Mouse (Mus musculus) intestine, embryonic 16.5 days (tissue): ENCODE results near the gene Stk11. TPM values are rescaled to one million over a fixed set of nuclear protein-coding genes. Genes with fewer than 3 reads are reported as not detected.

Source experiments
- ATAC-seq: fragments of 200-750 bp; cut with Nextera tagmentation; 2 replicates; pipeline ENCODE4 v1.8.0; 2017; ENCODE audit warnings: moderate TSS enrichment, moderate library complexity
- H3K27ac ChIP-seq: fragments of 300-500 bp; sonication (generic); 2 replicates; pipeline ENCODE4 v1.5.1; 2014; ENCODE audit warnings: mild to moderate bottlenecking, low read length
- H3K27me3 ChIP-seq: fragments of 300-500 bp; sonication (generic); replicated peaks from 2 replicates; pipeline ENCODE4 v1.6.1; 2014; ENCODE audit warnings: low read length, control low read depth, mixed read lengths; ENCODE audit not compliant: control insufficient read depth, insufficient read depth
- H3K36me3 ChIP-seq: fragments of 300-500 bp; sonication (generic); 2 replicates; pipeline ENCODE4 v1.6.1; 2014; ENCODE audit warnings: low read length, control low read depth; ENCODE audit not compliant: control insufficient read depth, insufficient read depth
- H3K4me1 ChIP-seq: fragments of 300-500 bp; sonication (generic); 2 replicates; pipeline ENCODE4 v1.6.1; 2014; ENCODE audit warnings: low read length, control low read depth, mixed read lengths; ENCODE audit not compliant: control insufficient read depth, insufficient read depth
- H3K4me2 ChIP-seq: fragments of 300-500 bp; sonication (generic); 2 replicates; pipeline ENCODE4 v1.6.1; 2014; ENCODE audit warnings: low read depth, low read length, control low read depth
- H3K4me3 ChIP-seq: fragments of 300-500 bp; sonication (generic); 2 replicates; pipeline ENCODE4 v1.5.1; 2014; ENCODE audit warnings: mild to moderate bottlenecking, low read length
- H3K9ac ChIP-seq: fragments of 300-500 bp; sonication (generic); 2 replicates; pipeline ENCODE4 v1.6.1; 2014; ENCODE audit warnings: low read depth, low read length
- H3K9me3 ChIP-seq: fragments of 300-500 bp; sonication (generic); 2 replicates; pipeline ENCODE4 v1.6.1; 2016; ENCODE audit warnings: low read length, control low read depth; ENCODE audit not compliant: control insufficient read depth
- WGBS: fragments of 180-500 bp; shearing (Covaris S2); extraction: QIAGEN DNeasy Blood & Tissue Kit; methylation state at CpG from one replicate; pipeline ENCODE4 v1.1.7; 2014; 5-methylcytosine and 5-hydroxymethylcytosine counted together
- polyA plus RNA-seq: library from polyadenylated mRNA; unstranded; fragments of >200 nt; fragmentation: Nextera tagmentation; extraction: Ambion mirVana; gene quantifications from 2 replicates; pipeline ENCODE4 v1.2.1, GENCODE M21; 2015

Gene Stk11
- polyA plus RNA-seq, 1 experiment from 2014 or later, result 15.7 TPM

- H3K9me3 ChIP-seq, result no peaks in the 10 kb centered on the region
- no peak overlapping the region for H3K9ac ChIP-seq
- 80% methylated on average over 29 of the region's 29 CpGs for WGBS
- H3K27ac ChIP-seq, result peak overlapping the region; percentile 69
- peaks cover 87% of the 10 kb centered on the region for H3K4me1 ChIP-seq
- H3K4me2 ChIP-seq, result no peak overlapping the region
- H3K4me3 ChIP-seq, result no peak overlapping the region
- H3K36me3 ChIP-seq, result peaks cover 29% of the 10 kb centered on the region
- no peaks in the 10 kb centered on the region for H3K27me3 ChIP-seq
- ATAC-seq, result no peak
Observed at GRCm38 (mm10) chr10:80156002-80156751, 40.6 kb downstream of the Stk11 start.

DNA sequence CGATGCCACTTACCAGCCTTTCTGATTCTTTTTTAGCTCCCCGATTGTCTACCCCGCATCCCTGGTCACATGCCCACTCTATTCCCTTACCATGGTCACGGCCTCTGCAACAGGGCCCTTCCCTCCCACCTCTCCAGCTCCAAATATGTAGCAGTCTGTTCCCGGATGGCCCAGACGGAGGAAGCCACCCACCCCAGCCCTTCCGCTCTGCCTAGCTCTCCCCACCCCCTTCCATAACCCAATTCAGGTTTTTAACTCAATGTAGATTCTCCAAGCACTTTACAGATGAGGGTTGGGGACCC, 41.1 kb downstream of the Stk11 start:
- no peak overlapping the region for H3K4me3 ChIP-seq
- peaks cover 89% of the 10 kb centered on the region for H3K4me1 ChIP-seq
- no peaks in the 10 kb centered on the region for H3K9me3 ChIP-seq
- peak overlapping the region; percentile 69; the same call in 1 of the 2 replicates for H3K27ac ChIP-seq
- no peaks in the 10 kb centered on the region for H3K27me3 ChIP-seq
- no peak overlapping the region for H3K9ac ChIP-seq
- 55% methylated on average over 7 of the region's 7 CpGs for WGBS
- ATAC-seq, result no peak
- peaks cover 29% of the 10 kb centered on the region for H3K36me3 ChIP-seq
- no peak overlapping the region for H3K4me2 ChIP-seq

DNA sequence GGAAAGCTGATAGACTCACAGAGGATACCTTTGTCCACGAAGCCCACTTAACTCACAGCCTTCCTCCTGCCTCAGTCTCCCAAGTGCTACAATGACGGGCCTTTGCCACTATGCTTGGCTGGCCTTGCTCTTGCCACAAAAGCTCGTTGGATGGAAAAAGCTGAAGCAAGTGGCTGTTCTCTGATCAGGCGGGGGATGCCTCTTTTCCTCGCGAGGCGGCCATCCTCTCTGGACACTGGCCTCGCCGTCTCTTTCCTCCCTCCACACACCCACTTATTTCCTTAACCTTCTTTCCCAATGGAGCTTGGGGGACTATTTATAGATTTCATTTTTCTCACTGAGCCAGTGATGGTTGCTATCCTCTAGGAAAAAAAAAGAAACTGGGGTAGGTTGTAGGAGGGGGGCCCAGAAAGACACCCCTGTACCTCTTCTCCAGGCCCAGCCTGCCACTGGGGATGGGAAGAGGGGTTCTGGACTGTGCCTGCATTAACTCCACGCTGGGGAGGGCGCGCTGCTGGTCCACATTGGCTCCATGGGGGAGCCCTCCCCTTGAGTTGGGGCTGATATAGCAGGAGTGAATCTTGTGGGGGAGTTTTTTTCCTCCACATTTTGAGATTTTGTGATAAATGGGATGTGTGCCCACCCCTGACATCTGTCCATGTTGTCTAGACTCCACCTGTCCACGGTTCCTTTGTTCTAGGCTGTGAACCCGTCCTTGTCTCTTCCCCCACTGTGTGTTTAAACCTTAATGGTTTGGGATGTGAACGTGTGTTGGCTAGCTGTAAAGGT, 41.7 kb downstream of the Stk11 start:
- H3K36me3 ChIP-seq, result peaks cover 29% of the 10 kb centered on the region
- H3K4me1 ChIP-seq, result peaks cover 89% of the 10 kb centered on the region
- H3K27ac ChIP-seq, result peak overlapping the region; percentile 65
- H3K9ac ChIP-seq, result no peak overlapping the region; the same call in 1 of the 2 replicates
- WGBS, result 63% methylated on average over 15 of the region's 15 CpGs
- no peak for ATAC-seq
- H3K9me3 ChIP-seq, result no peaks in the 10 kb centered on the region
- H3K4me3 ChIP-seq, result no peak overlapping the region
- H3K27me3 ChIP-seq, result no peaks in the 10 kb centered on the region
- no peak overlapping the region for H3K4me2 ChIP-seq

DNA sequence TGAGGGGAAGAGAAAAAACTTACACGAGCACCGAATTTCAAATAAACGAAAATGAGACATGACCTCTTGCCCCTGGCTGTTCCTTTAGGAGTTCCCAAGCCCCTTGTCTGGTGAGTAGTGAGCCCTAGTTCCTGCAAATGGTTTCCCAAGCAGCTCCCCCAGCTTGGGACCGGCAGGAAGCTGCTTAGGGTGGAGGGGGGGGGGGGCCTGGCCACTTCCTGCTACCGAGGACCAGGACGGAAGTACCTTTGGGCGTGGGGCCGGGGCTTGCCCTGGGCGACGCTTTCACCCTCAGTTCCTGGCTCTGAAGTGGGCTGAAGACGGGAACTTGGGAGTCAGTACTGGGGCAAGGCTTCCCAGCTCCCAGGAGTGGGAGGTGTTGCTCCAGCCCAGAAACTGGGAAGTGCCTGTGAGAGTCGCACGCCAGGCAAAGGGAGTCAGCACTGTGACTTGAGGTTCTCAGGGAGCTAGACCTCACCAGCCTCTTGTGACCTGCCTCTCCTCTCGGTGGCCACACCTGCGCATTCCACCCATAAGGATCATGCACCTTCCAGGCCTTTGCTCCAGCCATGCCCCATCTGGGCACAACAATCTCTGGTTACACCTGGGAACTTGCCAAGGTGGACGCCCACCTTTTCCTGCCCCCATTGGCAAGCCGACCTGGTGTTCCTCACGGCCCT, 42.8 kb downstream of the Stk11 start:
- H3K9ac ChIP-seq, result peak overlapping the region; percentile 52
- peak overlapping the region; percentile 9; the same call in 1 of the 2 replicates for H3K4me2 ChIP-seq
- peaks cover 27% of the 10 kb centered on the region for H3K36me3 ChIP-seq
- H3K4me3 ChIP-seq, result no peak overlapping the region
- H3K4me1 ChIP-seq, result peaks cover 88% of the 10 kb centered on the region
- 11% methylated on average over 18 of the region's 18 CpGs for WGBS
- peak; percentile 5; the same call in 1 of the 2 replicates for ATAC-seq
- peak overlapping the region; percentile 98 for H3K27ac ChIP-seq
- no peaks in the 10 kb centered on the region for H3K27me3 ChIP-seq
- no peaks in the 10 kb centered on the region for H3K9me3 ChIP-seq

GRCm38 (mm10) chr10:80159021-80159560, 43.5 kb downstream of the Stk11 start:
- Histone ChIP-seq H3K4me1 (peaks cover 87% of the 10 kb centered on the region), H3K27ac (peak overlapping the region; percentile 98), H3K27me3 (no peaks in the 10 kb centered on the region), H3K36me3 (peaks cover 21% of the 10 kb centered on the region), H3K9ac (peak overlapping the region; percentile 52), H3K4me3 (peak overlapping the region; percentile 50), H3K9me3 (no peaks in the 10 kb centered on the region), H3K4me2 (peak overlapping the region; percentile 84)
- ATAC-seq, result peak; percentile 2; the same call in 1 of the 2 replicates
- 10% methylated on average over 12 of the region's 12 CpGs for WGBS

DNA sequence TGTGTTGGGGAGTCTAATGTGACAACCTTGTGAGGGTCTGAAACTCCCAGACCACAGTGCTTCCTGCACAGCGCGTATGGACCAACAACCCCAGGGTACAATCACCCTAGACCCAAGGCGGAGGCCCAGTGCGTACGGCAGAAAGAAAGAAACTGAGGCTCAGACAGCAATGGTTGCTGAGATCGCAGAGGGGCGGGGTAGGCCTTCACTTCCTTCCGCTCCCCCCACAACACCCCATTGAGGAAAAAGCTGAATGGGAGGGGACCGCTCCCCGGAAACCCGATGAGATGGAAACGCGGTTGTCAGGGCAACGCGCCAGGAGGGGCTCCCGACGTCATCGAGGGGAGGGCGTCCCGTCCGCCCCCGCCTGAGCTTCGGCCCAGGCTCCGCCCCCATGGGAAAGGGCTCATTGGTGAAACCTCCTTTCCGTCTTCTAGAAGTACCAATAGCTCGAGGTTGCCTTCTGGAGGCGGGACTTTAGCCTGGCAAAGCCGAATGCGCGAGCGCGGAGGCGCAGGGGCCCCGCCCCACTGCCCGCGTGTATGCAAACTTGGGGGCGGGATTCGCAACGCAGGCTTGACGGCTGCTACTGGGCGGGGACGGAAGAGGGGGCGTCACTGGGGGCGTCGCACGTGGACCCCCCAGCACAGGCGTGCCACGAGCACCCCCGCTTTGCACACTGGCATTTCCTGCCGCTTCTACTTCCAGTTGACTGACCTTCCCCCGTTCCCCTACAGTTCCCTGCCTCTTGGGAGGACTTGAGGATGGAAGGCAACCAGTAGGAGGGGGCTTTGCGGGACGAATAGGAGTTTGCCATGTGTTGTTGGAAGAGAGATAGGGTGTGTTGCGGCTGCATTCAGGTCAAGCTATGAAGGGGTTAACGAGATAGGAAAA, 44.2 kb downstream of the Stk11 start:
- no peaks in the 10 kb centered on the region for H3K9me3 ChIP-seq
- peak overlapping the region; percentile 70 for H3K9ac ChIP-seq
- H3K4me3 ChIP-seq, result peak overlapping the region; percentile 50
- peak; percentile 74 for ATAC-seq
- H3K36me3 ChIP-seq, result peaks cover 16% of the 10 kb centered on the region
- H3K27me3 ChIP-seq, result no peaks in the 10 kb centered on the region
- peak overlapping the region; percentile 98 for H3K27ac ChIP-seq
- WGBS, result under 1% methylated on average over 55 of the region's 55 CpGs
- peaks cover 86% of the 10 kb centered on the region for H3K4me1 ChIP-seq
- H3K4me2 ChIP-seq, result peak overlapping the region; percentile 84

- ATAC-seq, result peak; percentile 24
- Histone ChIP-seq H3K9ac (peak overlapping the region; percentile 70), H3K27ac (peak overlapping the region; percentile 98), H3K36me3 (peaks cover 7% of the 10 kb centered on the region; the same call in 1 of the 2 replicates), H3K4me1 (peaks cover 83% of the 10 kb centered on the region), H3K4me3 (peak overlapping the region; percentile 50), H3K27me3 (no peaks in the 10 kb centered on the region), H3K4me2 (peak overlapping the region; percentile 84), H3K9me3 (no peaks in the 10 kb centered on the region)
- WGBS, result 2% methylated on average over 33 of the region's 33 CpGs
Observed at GRCm38 (mm10) chr10:80160455-80161371, 45.1 kb downstream of the Stk11 start.
